ENCODE assay signal across 8 mouse cellular contexts in the genomic region with DNA sequence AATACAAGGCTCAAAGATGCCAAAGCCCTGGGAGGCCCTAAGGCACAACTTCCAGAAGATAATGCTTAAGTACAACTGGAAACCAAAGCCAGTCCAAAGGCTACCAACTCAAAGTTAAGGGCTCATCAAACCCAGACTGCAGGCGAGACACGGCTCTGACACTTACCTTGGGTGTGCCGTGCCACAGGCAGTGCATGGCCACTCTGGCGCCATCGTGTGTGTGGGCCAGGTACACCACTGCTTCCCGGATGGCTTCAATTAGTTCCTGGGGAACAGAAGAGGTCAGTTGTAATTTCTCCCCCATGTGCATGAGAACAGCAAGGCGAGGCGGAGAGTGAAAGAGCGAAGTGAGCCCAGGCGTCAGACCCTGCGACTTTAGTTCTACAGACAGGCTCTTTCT. TPM values are rescaled to one million over a fixed set of nuclear protein-coding genes. Genes with fewer than 3 reads are reported as not detected.
A peak's percentile ranks its signal among the peaks of the same experiment; 100 is the strongest.
DNase-seq lines count a peak whose midpoint lies in the region; ATAC-seq and TF ChIP-seq lines count a peak whose summit lies in the region.

No protein-coding gene starts in this region.

- H3K36me3 ChIP-seq in liver, postnatal 0 days (replicated peaks; ENCODE audit: insufficient read depth, low read length) = peaks cover 62% of the 10 kb centered on the region

- H3K4me3 ChIP-seq in liver, postnatal 0 days (ENCODE audit: low read depth, low read length) = no peak overlapping the region

- peak; percentile 41 for DNase-seq in layer of hippocampus, adult 11-12 months (ENCODE audit: low spot score)
- no peak for DNase-seq in layer of hippocampus, postnatal 14 days (ENCODE audit: low spot score in 2 of 2)
- DNase-seq in adipocyte (ENCODE audit: low spot score) = peak; percentile 62
- peak; percentile 71 for DNase-seq in embryo, embryonic 11 days
- peak; percentile 78 for DNase-seq in heart, postnatal 4 days
- peak; percentile 60 for DNase-seq in liver, postnatal 0 days
- DNase-seq in retina, embryonic 14.5 days (ENCODE audit: low spot score) = peak; percentile 65

- no peak overlapping the region for H3K4me2 ChIP-seq in liver, postnatal 0 days (ENCODE audit: low read depth, low read length)

- no peak overlapping the region for H3K9ac ChIP-seq in liver, postnatal 0 days (replicated peaks)

- no peaks in the 10 kb centered on the region for H3K9me3 ChIP-seq in liver, postnatal 0 days (ENCODE audit: low read length)

- WGBS in liver, postnatal 0 days (ENCODE audit: insufficient replicate concordance) = 64% methylated on average over 11 of the region's 11 CpGs

- ATAC-seq in liver, postnatal 0 days = no peak
- ATAC-seq in inflammation-experienced regulatory T-cells, adult 6 months = no peak

- TF ChIP-seq EP300 in liver, postnatal 0 days (IDR thresholded peaks at IDR 0.05; ENCODE audit: low read depth) = no peak

- no peaks in the 10 kb centered on the region for H3K27me3 ChIP-seq in liver, postnatal 0 days (ENCODE audit: insufficient read depth, low read length)

- no peak overlapping the region for H3K27ac ChIP-seq in liver, postnatal 0 days (ENCODE audit: low read depth)

- peak; percentile 74 for TF ChIP-seq CTCF in liver, postnatal 0 days (IDR thresholded peaks at IDR 0.05; ENCODE audit: low read depth)

- no peaks in the 10 kb centered on the region for H3K4me1 ChIP-seq in liver, postnatal 0 days (ENCODE audit: insufficient read depth)

RNA-seq across cellular contexts. Expression of a gene that starts 13.1 kb away (rescaled TPM):
- total RNA-seq in layer of hippocampus, postnatal 14 days (2021) = 10 to 100 TPM; 64.0 to 68.9 TPM
- 10 to 100 TPM; 40.1 to 45.0 TPM for total RNA-seq in heart, postnatal 4 days (2021)
- 32.7 and 37.8 TPM in 2 replicates for polyA plus RNA-seq in liver, postnatal 0 days (2015; fragmentation: Nextera tagmentation; extraction: Ambion mirVana)
- polyA plus RNA-seq in inflammation-experienced regulatory T-cells, adult 6 months (2017; shearing (Covaris generic)) = 100 to 1,000 TPM in 2 of 3 experiments, 10 to 100 TPM in 1; 99.3 to 112 (median 103) TPM

Comparison
In these comparisons a context has a peak if more than half of its experiments do, and no peak if none do; other contexts are left out.
1. DNase-seq: peak in layer of hippocampus, adult 11-12 months (single experiment), adipocyte (single experiment), embryo, embryonic 11 days (single experiment), heart, postnatal 4 days (single experiment), liver, postnatal 0 days (single experiment) and retina, embryonic 14.5 days (single experiment); none in layer of hippocampus, postnatal 14 days (0 of 2).